Mouse (Mus musculus) spleen, adult 2 months (tissue): Measurements from ENCODE around the gene Nudt8.

Experiments
- CTCF ChIP-seq: fragments of 200-500 bp; IDR thresholded peaks from 2 replicates; pipeline ENCODE4 v1.5.1; 2011; ENCODE audit warnings: mild to moderate bottlenecking, inconsistent platforms; ENCODE audit not compliant: insufficient read depth, insufficient read length, insufficient replicate concordance; ENCODE audit errors: extremely low read depth
- POLR2A ChIP-seq: fragments of 200-500 bp; IDR thresholded peaks from 2 replicates; pipeline ENCODE4 v1.6.1; 2011; ENCODE audit warnings: low read depth, low read length, inconsistent platforms

DNA sequence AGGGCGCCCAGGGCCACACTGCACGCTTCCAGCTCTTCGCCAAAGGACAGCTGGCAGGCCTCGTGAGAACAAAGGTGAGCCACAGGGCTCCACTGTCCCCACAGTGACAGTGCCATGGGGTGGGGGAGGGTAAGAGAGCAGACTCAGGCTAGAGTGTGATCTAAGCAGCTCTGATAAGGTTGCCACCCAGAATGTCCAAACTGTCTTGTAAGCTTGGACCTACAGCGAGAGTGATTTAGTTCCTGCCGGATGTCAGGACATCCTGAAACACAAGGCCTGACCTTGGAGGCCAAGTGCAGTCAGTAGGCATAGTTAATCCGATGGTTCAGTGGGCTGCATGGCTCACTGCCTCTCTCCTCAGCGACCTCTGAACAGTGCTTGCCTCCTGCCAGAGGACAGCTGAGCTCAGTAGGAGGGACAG, 15.1 kb upstream of the Nudt8 start:
- TF ChIP-seq CTCF (no peak), POLR2A (no peak)
